10 mouse cellular contexts compared by ENCODE assay signal in the genomic region with DNA sequence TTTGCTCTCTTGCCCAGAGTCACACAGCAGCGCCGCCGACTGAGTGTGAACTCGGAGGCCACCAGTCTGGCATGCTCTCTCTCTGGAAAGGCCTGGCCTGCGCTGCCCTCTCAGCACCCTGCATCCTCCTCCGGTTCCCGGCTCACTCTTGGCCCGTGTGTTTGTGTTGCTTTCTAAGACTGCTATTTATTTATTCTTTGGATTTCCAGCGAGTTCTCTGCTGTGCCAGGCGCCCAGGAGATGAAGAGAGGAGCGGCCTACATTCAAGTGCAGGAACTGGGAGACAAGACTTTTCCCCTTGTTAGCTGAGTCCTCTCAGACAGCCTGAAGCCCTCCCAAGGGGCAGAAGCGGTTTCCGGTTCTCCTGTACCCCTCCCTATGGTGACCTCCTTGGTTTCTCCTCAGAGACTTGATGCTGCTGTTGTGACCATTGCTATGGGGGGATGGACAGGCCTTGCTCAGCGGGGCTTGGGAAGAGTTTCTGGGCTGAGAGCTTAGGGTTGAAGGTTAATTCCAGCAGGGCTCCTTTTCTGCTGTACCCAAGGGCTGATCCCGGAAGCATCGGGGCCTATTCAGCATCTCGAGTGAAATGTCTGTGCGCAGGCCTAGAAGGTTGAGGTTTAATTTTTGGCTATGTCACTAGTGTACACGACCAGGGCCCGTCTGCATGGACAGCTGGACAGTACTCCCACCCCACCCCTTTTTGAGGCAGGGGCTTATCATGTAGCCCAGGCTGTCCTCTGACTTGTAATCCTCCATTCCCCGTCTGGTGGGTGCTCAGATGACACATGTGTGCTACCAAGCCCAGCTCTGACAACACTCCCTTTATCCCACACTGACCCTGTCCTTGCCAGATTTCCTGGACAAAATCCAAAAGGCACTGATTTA. TPM values are rescaled to one million over a fixed set of nuclear protein-coding genes. Genes with fewer than 3 reads are reported as not detected.
DNase-seq lines count a peak whose midpoint lies in the region; ATAC-seq and TF ChIP-seq lines count a peak whose summit lies in the region.
"Had no signal": no experiment of that assay in that cellular context is flagged by ENCODE, and none has a peak within 500 bp of the region (broad histone marks: within the 10 kb centered on the region; RNA-seq: fewer than 3 reads in every experiment).

No protein-coding gene starts in this region.

- no peak overlapping the region for H3K27ac ChIP-seq in ES-E14 (ENCODE audit: insufficient read depth, low read depth, low read length, poor library complexity, severe bottlenecking)
- peak overlapping the region; percentile 71 for H3K27ac ChIP-seq in heart, embryonic 10.5 days
- peak overlapping the region; percentile 9; the same call in 1 of the 2 replicates for H3K27ac ChIP-seq in limb, embryonic 12.5 days
- H3K27ac ChIP-seq in liver, postnatal 0 days (ENCODE audit: low read depth) = no peak overlapping the region; the same call in 1 of the 2 replicates

- ATAC-seq in limb, embryonic 12.5 days (ENCODE audit: insufficient number of reproducible peaks, insufficient read depth, low FRiP score, low TSS enrichment, low read depth) = no peak
- ATAC-seq in liver, postnatal 0 days = no peak
- no peak for ATAC-seq in megakaryocyte-erythroid progenitor cell, adult 5-6 weeks (replicated peaks; ENCODE audit: low FRiP score, low TSS enrichment, poor library complexity, severe bottlenecking)

- in situ Hi-C loops in ES-E14 (cut with MboI; ENCODE audit: low sequenced_read_pairs in 2 of 2, unreplicated experiment in 2 of 2) = loop anchor here (10.0 to 25.0 kb wide), 2 partner anchors 168 to 170 kb away; no protein-coding TSS in a partner anchor

- no peaks in the 10 kb centered on the region for H3K36me3 ChIP-seq in ES-E14 (ENCODE audit: control insufficient read depth, insufficient read depth, low read length, poor library complexity, severe bottlenecking)
- H3K36me3 ChIP-seq in heart, embryonic 10.5 days = no peaks in the 10 kb centered on the region
- H3K36me3 ChIP-seq in limb, embryonic 12.5 days = no peaks in the 10 kb centered on the region
- H3K36me3 ChIP-seq in liver, postnatal 0 days (replicated peaks; ENCODE audit: insufficient read depth, low read length) = no peaks in the 10 kb centered on the region

- peaks cover 32% of the 10 kb centered on the region for H3K27me3 ChIP-seq in heart, embryonic 10.5 days (ENCODE audit: insufficient read depth, poor library complexity, severe bottlenecking)
- H3K27me3 ChIP-seq in limb, embryonic 12.5 days = 0 out of 2 replicates have a peak, but pooled peaks cover 2% of the 10 kb centered on the region
- no peaks in the 10 kb centered on the region for H3K27me3 ChIP-seq in liver, postnatal 0 days (ENCODE audit: insufficient read depth, low read length)

- peak; percentile 58 for DNase-seq in embryo, embryonic 10 days (ENCODE audit: low spot score)
- DNase-seq in embryo, embryonic 11 days = no peak
- no peak for DNase-seq in ES-E14 (ENCODE audit: low read depth, low spot score)
- DNase-seq in heart, embryonic 10.5 days (ENCODE audit: low spot score) = no peak
- no peak for DNase-seq in liver, postnatal 0 days
- no peak for DNase-seq in left cerebral cortex, adult 8-10 months (ENCODE audit: low spot score in 2 of 2)

- peak overlapping the region in 1 of 2 experiments; percentile 25; a peak in 1 of 4 replicates for H3K4me3 ChIP-seq in ES-E14 (ENCODE audit: insufficient read depth in 1 of 2, low read depth in 1 of 2, low read length in 2 of 2, poor library complexity in 1 of 2, severe bottlenecking in 1 of 2)
- peak overlapping the region; percentile 35 for H3K4me3 ChIP-seq in heart, embryonic 10.5 days
- H3K4me3 ChIP-seq in limb, embryonic 12.5 days (replicated peaks) = no peak overlapping the region
- H3K4me3 ChIP-seq in liver, postnatal 0 days (ENCODE audit: low read depth, low read length) = no peak overlapping the region
- H3K4me3 ChIP-seq: myocyte had no signal

- peak overlapping the region; percentile 61 for H3K4me2 ChIP-seq in limb, embryonic 12.5 days
- H3K4me2 ChIP-seq in liver, postnatal 0 days (ENCODE audit: low read depth, low read length) = no peak overlapping the region

- no peaks in the 10 kb centered on the region for H3K9me3 ChIP-seq in ES-E14 (ENCODE audit: control insufficient read depth, insufficient read depth, low read depth, low read length)
- H3K9me3 ChIP-seq in heart, embryonic 10.5 days = no peaks in the 10 kb centered on the region
- no peaks in the 10 kb centered on the region for H3K9me3 ChIP-seq in limb, embryonic 12.5 days
- no peaks in the 10 kb centered on the region for H3K9me3 ChIP-seq in liver, postnatal 0 days (ENCODE audit: low read length)

- TF ChIP-seq CTCF in liver, postnatal 0 days (IDR thresholded peaks at IDR 0.05; ENCODE audit: low read depth) = no peak

- H3K4me1 ChIP-seq in ES-E14 (ENCODE audit: control insufficient read depth in 2 of 2, insufficient read depth in 2 of 2, low read length in 2 of 2, poor library complexity in 1 of 2) = peaks cover 0 to 11% of the 10 kb centered on the region in 2 experiments; a peak in 1 of 4 replicates
- H3K4me1 ChIP-seq in heart, embryonic 10.5 days = peaks cover 57% of the 10 kb centered on the region
- H3K4me1 ChIP-seq in limb, embryonic 12.5 days (replicated peaks) = peaks cover 61% of the 10 kb centered on the region
- no peaks in the 10 kb centered on the region for H3K4me1 ChIP-seq in liver, postnatal 0 days (ENCODE audit: insufficient read depth)

- 0 out of 2 replicates have a peak overlapping the region, but pooled peaks have one; percentile 5 for H3K9ac ChIP-seq in ES-E14 (ENCODE audit: insufficient read depth, low read depth, low read length, poor library complexity, severe bottlenecking)
- H3K9ac ChIP-seq in limb, embryonic 12.5 days (replicated peaks) = no peak overlapping the region
- H3K9ac ChIP-seq in liver, postnatal 0 days (replicated peaks) = no peak overlapping the region

- 47% methylated on average over 21 of the region's 21 CpGs for WGBS in heart, embryonic 10.5 days
- 41% methylated on average over 21 of the region's 21 CpGs for WGBS in limb, embryonic 12.5 days
- WGBS in liver, postnatal 0 days (ENCODE audit: insufficient replicate concordance) = 59% methylated on average over 21 of the region's 21 CpGs

- no peak for TF ChIP-seq EP300 in liver, postnatal 0 days (IDR thresholded peaks at IDR 0.05; ENCODE audit: low read depth)

TF ChIP-seq in ES-E14, 5 proteins besides CTCF, POLR2A, EP300 and RAD21:
- TF ChIP-seq MAFK (IDR thresholded peaks at IDR 0.05; ENCODE audit: insufficient read depth, low read depth, low read length) (no peak), CHD2 (IDR thresholded peaks at IDR 0.05; ENCODE audit: low read depth, low read length) (no peak)

RNA-seq across cellular contexts. Expression of gene Prcd, which starts 8.9 kb away (rescaled TPM):
- total RNA-seq in ES-E14 (2012; rRNA removed) = 2.0 and 2.2 TPM in 2 replicates
- 0.60 and 0.78 TPM in 2 replicates for polyA plus RNA-seq in heart, embryonic 10.5 days (2016; fragmentation: Nextera tagmentation; extraction: Ambion mirVana)
- polyA plus RNA-seq in limb, embryonic 12.5 days (2016; fragmentation: Nextera tagmentation; extraction: Ambion mirVana) = 0.45 and 0.63 TPM in 2 replicates
- 0.32 TPM in 1 of 2 replicates, not detected in the other for polyA plus RNA-seq in liver, postnatal 0 days (2015; fragmentation: Nextera tagmentation; extraction: Ambion mirVana)
- total RNA-seq in left cerebral cortex, adult 8-10 months (2022) = 1 to 10 TPM; 5.0 to 7.0 (median 5.5) TPM
- total RNA-seq in megakaryocyte-erythroid progenitor cell, adult 5-6 weeks (2014; fragmentation: Nextera tagmentation) = 2.1 TPM in 1 of 2 replicates, not detected in the other
- total RNA-seq in megakaryocyte-erythroid progenitor cell, adult 5-6 weeks (2017) = not detected in 2 replicates

RNA-seq across cellular contexts. Expression of gene Cygb, which starts 9.6 kb away (rescaled TPM):
- 0.37 and 0.40 TPM in 2 replicates for total RNA-seq in ES-E14 (2012; rRNA removed)
- 1.0 and 2.8 TPM in 2 replicates for polyA plus RNA-seq in heart, embryonic 10.5 days (2016; fragmentation: Nextera tagmentation; extraction: Ambion mirVana)
- polyA plus RNA-seq in limb, embryonic 12.5 days (2016; fragmentation: Nextera tagmentation; extraction: Ambion mirVana) = 3.1 and 3.6 TPM in 2 replicates
- 3.6 and 3.7 TPM in 2 replicates for polyA plus RNA-seq in liver, postnatal 0 days (2015; fragmentation: Nextera tagmentation; extraction: Ambion mirVana)
- 10 to 100 TPM; 55.8 to 62.7 (median 58.2) TPM for total RNA-seq in left cerebral cortex, adult 8-10 months (2022)
- total RNA-seq in megakaryocyte-erythroid progenitor cell, adult 5-6 weeks (2014; fragmentation: Nextera tagmentation) = not detected in 2 replicates
- not detected in 2 replicates for total RNA-seq in megakaryocyte-erythroid progenitor cell, adult 5-6 weeks (2017)

RNA-seq across cellular contexts. Expression of gene Rhbdf2, which starts 17.6 kb away (rescaled TPM):
- 29.3 and 53.8 TPM in 2 replicates for total RNA-seq in ES-E14 (2012; rRNA removed)
- polyA plus RNA-seq in heart, embryonic 10.5 days (2016; fragmentation: Nextera tagmentation; extraction: Ambion mirVana) = 6.7 and 8.7 TPM in 2 replicates
- 4.1 and 5.1 TPM in 2 replicates for polyA plus RNA-seq in limb, embryonic 12.5 days (2016; fragmentation: Nextera tagmentation; extraction: Ambion mirVana)
- 4.9 and 6.2 TPM in 2 replicates for polyA plus RNA-seq in liver, postnatal 0 days (2015; fragmentation: Nextera tagmentation; extraction: Ambion mirVana)
- 1 to 10 TPM; 1.1 to 1.6 (median 1.3) TPM for total RNA-seq in left cerebral cortex, adult 8-10 months (2022)
- total RNA-seq in megakaryocyte-erythroid progenitor cell, adult 5-6 weeks (2014; fragmentation: Nextera tagmentation) = 4.1 and 6.1 TPM in 2 replicates
- 1.3 and 3.3 TPM in 2 replicates for total RNA-seq in megakaryocyte-erythroid progenitor cell, adult 5-6 weeks (2017)

RNA-seq across cellular contexts. Expression of gene Aanat, which starts 58.2 kb away (rescaled TPM):
- 0.16 and 0.94 TPM in 2 replicates for total RNA-seq in ES-E14 (2012; rRNA removed)
- not detected in 2 replicates for polyA plus RNA-seq in heart, embryonic 10.5 days (2016; fragmentation: Nextera tagmentation; extraction: Ambion mirVana)
- not detected in 2 replicates for polyA plus RNA-seq in limb, embryonic 12.5 days (2016; fragmentation: Nextera tagmentation; extraction: Ambion mirVana)
- not detected in 2 replicates for polyA plus RNA-seq in liver, postnatal 0 days (2015; fragmentation: Nextera tagmentation; extraction: Ambion mirVana)
- total RNA-seq in left cerebral cortex, adult 8-10 months (2022) = 1 to 10 TPM in 1 of 4 experiments, under 1 TPM in 3; 0.57 to 3.2 (median 0.84) TPM
- total RNA-seq in megakaryocyte-erythroid progenitor cell, adult 5-6 weeks (2014; fragmentation: Nextera tagmentation) = not detected in 2 replicates
- total RNA-seq in megakaryocyte-erythroid progenitor cell, adult 5-6 weeks (2017) = not detected in 2 replicates
- total RNA-seq: heart, postnatal 36 days had no signal
- polyA plus RNA-seq: myocyte had no signal

Comparison
In these comparisons a context has a peak if more than half of its experiments do, and no peak if none do; other contexts are left out.
1. H3K27ac ChIP-seq: peak in heart, embryonic 10.5 days (single experiment) and limb, embryonic 12.5 days (single experiment); none in ES-E14 (single experiment) and liver, postnatal 0 days (single experiment).
2. RNA of gene Cygb, which starts 9.6 kb away (total RNA-seq): 55.8 to 62.7 TPM in left cerebral cortex, adult 8-10 months; 0.37 to 0.40 TPM in ES-E14 and not detected in megakaryocyte-erythroid progenitor cell, adult 5-6 weeks; every median in the first group is over 10 times any median in the second.